Mouse (Mus musculus) kidney, postnatal 10 days (tissue): Measurements from ENCODE around the gene Fgfr3.

ENCODE experiments used
- DNase-seq: peaks from one replicate; pipeline ENCODE4 v3.0.0; 2021; ENCODE audit warnings: mixed read lengths

The Fgfr3 gene

DNA sequence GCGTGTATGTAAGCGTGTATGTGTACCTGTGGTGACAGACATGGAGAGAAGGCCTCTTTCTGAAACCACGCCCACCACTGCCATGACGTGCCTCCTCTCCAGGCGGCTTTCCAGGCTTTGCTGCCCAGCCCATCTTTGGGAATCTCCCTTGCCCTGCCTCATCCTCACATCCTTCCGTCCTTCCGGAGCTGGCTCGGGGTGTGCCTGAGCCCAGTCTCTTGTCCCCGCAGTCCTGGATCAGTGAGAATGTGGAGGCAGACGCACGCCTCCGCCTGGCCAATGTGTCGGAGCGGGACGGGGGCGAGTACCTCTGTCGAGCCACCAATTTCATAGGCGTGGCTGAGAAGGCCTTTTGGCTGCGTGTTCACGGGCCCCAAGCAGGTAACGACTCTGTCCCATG is 9.6 kb downstream of the Fgfr3 start:
- DNase-seq: no peak

DNA sequence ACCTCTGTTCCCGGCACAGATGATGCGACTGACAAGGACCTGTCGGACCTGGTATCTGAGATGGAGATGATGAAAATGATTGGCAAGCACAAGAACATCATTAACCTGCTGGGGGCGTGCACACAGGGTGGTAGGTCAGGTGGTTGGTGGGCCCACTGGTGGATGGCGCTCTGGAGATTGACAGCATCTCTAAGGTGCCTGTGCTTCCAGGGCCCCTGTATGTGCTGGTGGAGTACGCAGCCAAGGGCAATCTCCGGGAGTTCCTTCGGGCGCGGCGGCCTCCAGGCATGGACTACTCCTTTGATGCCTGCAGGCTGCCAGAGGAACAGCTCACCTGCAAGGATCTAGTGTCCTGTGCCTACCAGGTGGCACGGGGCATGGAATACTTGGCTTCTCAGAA is 12.4 kb downstream of the Fgfr3 start:
- DNase-seq: no peak

DNA sequence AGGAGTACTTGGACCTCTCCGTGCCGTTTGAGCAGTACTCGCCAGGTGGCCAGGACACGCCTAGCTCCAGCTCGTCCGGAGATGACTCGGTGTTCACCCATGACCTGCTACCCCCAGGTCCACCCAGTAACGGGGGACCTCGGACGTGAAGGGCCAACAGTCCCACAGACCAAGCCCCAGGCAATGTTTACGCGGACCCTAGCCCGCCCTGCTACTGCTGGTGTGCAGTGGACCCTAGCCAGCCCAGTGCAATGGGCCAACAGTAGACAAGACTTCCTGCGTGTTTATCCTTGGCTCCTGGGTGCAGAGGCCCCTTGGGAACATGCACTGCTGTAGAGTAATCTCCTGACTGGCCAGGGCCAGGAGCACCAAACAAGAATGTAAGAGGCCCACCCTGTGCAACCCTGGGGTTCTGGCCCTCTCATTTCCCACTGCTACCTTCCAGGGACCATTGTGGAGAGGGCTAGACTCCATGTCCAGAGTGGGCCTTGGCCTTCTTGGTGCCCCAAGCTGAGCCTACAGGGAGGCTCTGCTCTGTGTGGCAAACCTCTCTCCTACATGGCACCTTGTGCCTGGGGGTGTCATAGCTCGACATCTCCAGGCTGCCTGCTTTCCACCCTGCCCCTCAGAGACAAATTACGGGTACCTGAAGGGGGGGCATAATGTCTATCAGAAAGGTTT is 14.1 kb downstream of the Fgfr3 start:
- peak; percentile 54 for DNase-seq

DNA sequence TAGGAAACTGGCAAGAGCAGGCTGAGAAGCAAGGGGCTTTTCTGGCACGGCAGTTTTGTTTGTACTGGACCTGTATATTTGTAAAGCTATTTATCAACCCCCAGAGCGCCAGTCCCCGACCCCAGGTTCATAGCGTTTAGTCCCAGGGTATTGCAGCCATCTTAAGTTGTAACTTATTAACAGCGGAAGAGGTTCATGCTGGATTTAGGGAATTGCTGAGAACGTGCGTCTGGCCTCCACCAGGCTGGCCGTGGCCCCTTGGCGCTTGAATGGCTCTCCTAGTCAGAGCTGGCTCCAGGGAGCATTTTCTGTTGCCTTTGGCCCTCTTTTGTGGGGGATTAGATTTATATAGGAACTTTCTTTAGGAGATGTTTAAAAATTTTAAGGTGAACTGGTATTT is 14.8 kb downstream of the Fgfr3 start:
- DNase-seq: peak; percentile 58

DNA sequence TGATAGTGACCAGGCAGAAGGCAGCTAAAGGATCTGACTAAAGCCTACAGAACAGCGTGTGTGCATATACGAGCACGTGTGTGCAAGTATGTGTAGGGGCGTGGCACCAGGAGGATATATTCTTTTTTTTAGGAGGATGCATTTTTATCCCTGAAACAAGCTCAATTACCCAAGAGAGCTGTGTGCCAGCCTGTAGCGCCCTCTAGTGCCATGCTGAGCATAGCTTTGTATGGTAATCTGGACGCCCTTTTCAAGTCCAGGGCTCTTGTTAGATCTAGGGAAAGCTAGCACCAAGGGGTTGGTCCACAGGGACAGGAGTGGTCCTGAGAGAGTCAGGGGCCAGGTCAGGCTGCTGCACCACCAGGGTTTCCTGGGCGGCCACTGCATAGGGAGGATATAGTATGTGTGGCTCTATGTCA is 16.4 kb downstream of the Fgfr3 start:
- peak; percentile 90 for DNase-seq

DNA sequence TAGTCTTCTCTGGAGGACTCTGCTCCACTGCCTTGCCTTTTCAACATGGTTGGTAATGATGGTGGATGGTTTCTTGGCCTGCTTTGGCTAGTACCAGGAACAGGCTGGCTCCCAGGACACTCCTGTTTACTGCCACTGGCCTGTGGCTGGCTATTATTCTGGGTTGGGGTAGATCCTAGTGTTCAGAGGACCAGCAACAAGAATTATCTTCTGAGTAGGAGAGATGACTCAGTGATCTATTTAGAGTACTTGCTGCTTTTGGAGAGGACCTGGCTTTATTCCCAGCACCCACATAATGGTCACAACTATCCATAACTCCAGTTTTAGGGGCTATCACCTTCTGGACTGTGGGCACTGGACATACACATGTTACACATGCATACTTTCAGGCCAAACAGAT is 16.9 kb downstream of the Fgfr3 start:
- no peak for DNase-seq

DNA sequence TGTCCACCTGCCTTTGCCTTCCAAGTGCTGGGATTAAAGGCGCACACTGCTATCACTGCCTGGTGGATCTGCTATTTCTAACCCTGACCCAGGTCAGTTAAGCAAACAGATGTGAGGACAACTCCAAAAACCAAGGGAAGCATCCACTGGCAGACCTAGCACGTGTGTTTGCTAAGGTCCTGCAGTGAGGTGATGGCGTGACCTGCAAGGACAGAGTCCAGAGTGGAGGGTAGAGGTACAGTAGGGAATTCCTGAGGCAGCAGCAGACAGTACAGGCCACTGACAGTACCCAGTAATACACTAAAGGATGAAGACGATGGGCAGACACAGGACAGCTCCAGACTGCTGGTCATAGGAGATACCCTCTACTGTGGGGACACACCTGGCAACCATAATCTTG is 19.1 kb downstream of the Fgfr3 start:
- no peak for DNase-seq

DNA sequence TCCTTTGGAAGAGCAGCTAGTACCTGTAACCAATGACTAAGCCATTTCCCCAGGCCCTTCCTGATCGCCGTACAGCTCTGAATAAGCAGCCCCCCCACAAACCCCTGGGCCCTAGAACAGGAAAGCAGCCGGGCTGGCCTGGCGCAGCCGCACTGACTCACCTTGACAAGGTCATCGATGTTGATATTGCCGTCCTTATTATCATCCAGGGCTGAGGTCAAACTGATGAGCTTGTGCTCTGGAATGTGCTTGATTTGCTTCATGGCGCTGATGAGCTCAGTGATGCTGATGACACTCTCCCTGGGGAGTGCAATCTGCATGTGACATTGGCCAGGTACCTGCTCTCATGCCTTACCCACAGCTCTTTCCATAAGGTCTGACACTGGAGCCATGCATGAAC is 22.0 kb downstream of the Fgfr3 start:
- no peak for DNase-seq

DNA sequence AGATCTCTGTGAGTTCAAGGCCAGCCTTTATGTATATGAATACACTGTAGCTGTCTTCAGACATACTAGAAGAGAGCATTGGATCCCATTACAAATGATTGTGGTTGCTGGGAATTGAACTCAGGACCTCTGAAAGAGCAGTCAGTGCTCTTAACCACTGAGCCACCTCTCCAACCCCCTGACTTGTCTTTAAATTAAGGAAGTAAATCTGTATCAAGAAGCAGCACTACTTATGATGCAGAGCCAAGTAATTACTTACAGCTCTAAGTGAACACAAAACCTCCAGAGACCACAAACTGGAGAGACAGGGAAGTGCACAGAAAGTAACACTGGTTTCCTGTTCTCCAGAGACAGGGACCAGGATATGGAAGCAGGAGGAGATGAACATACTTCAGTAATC is 55.7 kb downstream of the Fgfr3 start:
- DNase-seq: no peak

DNA sequence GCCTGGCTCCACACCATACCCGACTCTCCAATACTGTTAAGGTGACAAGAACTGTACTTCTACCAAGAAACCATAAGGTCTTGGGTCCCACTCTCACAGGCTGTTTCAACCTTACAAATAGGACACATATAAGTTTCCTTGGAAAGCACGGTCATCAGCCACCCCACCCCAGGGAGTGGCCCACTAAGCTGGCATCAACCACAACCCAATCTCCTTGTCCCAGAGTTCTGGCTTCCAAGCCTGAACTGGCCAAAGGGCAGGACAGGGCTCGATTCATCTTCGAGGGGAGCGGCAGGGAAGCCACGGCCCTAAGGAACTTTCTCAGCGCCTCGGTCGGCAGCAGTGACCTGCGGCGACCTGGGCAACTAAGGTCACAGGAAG is 60.5 kb downstream of the Fgfr3 start:
- no peak for DNase-seq

DNA sequence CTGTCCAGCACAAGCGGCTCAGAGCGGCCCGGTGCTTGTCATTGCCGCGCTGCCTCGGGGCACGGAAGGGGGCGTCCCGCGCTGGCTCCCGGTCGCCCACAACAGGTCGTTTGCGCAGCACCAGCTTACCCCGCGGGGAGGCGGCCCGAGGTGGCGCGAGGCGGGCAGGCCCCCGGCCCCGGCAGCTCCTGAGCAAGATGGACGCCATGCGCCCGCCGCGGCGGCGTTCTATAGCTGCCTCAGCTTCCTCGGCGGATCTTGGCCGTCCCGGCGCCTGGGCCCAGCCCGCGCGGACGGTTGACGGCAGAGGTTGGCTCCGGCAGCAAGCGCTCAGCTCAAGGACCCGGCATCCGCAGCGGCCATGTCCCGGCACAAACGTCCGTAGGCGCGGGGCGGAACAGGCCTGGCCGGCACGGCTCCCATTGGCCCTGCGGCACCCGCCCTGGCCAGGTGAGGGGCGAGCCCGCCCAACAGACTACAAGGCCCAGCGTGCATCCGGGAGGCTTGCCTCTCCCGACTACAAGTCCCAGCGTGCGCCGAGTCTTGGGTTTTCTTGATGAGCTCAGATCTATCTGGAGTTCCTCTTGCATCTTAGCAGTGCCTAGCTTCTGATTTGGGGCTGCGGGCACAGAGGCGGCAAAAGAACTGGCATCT is 61.0 kb downstream of the Fgfr3 start, which contains the start of gene Letm1:
Gene Letm1 (minus strand): TSS at position 473 of the 654 bp plus-strand sequence.
- peak; percentile 95 for DNase-seq

DNA sequence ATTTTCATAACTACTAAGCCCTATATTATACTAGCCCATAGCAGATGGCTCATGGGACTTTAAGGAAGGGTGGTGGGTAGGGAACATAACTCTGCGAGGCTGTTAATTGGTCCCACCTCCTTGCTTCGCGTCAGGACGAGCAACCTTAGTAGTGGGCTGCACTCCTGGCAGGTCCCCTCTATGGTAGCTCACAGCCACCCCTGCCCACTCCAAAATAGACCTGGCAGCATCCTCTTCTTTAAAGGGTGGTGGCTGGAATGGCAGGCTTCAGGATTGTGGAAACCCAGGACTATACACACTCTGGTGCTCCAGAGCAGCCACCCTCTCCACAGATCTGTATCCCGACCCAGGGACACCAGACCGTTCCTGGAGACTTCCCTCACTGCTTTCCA is 61.5 kb downstream of the Fgfr3 start:
- no peak for DNase-seq
